Mouse (Mus musculus) hindbrain, embryonic 13.5 days (tissue): ENCODE measurements around the gene Ppp4r3a. TPM values are rescaled to one million over a fixed set of nuclear protein-coding genes. Genes with fewer than 3 reads are reported as not detected.

ENCODE experiments used
- ATAC-seq: fragments of 200-750 bp; cut with Nextera tagmentation; 2 replicates; pipeline ENCODE4 v1.8.0; 2017; ENCODE audit warnings: moderate TSS enrichment; ENCODE audit not compliant: low FRiP score
- H3K27ac ChIP-seq: fragments of 300-500 bp; sonication (generic); 2 replicates; pipeline ENCODE4 v1.5.1; 2015; ENCODE audit warnings: inconsistent platforms, mild to moderate bottlenecking, moderate library complexity
- H3K27me3 ChIP-seq: fragments of 300-500 bp; sonication (generic); 2 replicates; pipeline ENCODE4 v1.6.1; 2015; ENCODE audit warnings: mild to moderate bottlenecking, inconsistent platforms
- H3K36me3 ChIP-seq: fragments of 300-500 bp; sonication (generic); 2 replicates; pipeline ENCODE4 v1.6.1; 2015; ENCODE audit warnings: mild to moderate bottlenecking, inconsistent platforms
- H3K4me1 ChIP-seq: fragments of 300-500 bp; sonication (generic); replicated peaks from 2 replicates; pipeline ENCODE4 v1.6.1; 2015; ENCODE audit warnings: inconsistent platforms
- H3K4me2 ChIP-seq: fragments of 300-500 bp; sonication (generic); 2 replicates; pipeline ENCODE4 v1.6.1; 2015; ENCODE audit warnings: inconsistent platforms, mild to moderate bottlenecking, moderate library complexity
- H3K4me3 ChIP-seq: fragments of 300-500 bp; sonication (generic); 2 replicates; pipeline ENCODE4 v1.5.1; 2015; ENCODE audit warnings: mild to moderate bottlenecking, inconsistent platforms
- H3K9ac ChIP-seq: fragments of 300-500 bp; sonication (generic); 2 replicates; pipeline ENCODE4 v1.6.1; 2015; ENCODE audit warnings: mild to moderate bottlenecking, inconsistent platforms
- H3K9me3 ChIP-seq: fragments of 300-500 bp; sonication (generic); 2 replicates; pipeline ENCODE4 v1.6.1; 2016; ENCODE audit warnings: inconsistent platforms
- WGBS: fragments of 180-500 bp; shearing (Covaris S2); methylation state at CpG from one replicate; pipeline ENCODE4 v1.1.7; 2015; 5-methylcytosine and 5-hydroxymethylcytosine counted together
- polyA plus RNA-seq: library from polyadenylated mRNA; unstranded; fragments of >200 nt; fragmentation: Nextera tagmentation; extraction: Ambion mirVana; gene quantifications from 2 replicates; pipeline ENCODE4 v1.2.1, GENCODE M21; 2015

Gene Ppp4r3a
- polyA plus RNA-seq, 1 experiment from 2014 or later, result 28.2 TPM

- peak overlapping the region; percentile 78 for H3K4me3 ChIP-seq
- 0 out of 2 replicates have a peak overlapping the region, but pooled peaks have one; percentile 41 for H3K27ac ChIP-seq
- 0 out of 2 replicates have a peak, but pooled peaks cover 3% of the 10 kb centered on the region for H3K27me3 ChIP-seq
- 3% methylated on average over 14 of the region's 14 CpGs for WGBS
- peaks cover 51% of the 10 kb centered on the region for H3K4me1 ChIP-seq
- ATAC-seq, result no peak
- peak overlapping the region; percentile 91 for H3K9ac ChIP-seq
- peaks cover 6% of the 10 kb centered on the region for H3K36me3 ChIP-seq
- no peaks in the 10 kb centered on the region for H3K9me3 ChIP-seq
- H3K4me2 ChIP-seq, result peak overlapping the region; percentile 82
These were observed 56.6 kb downstream of the Ppp4r3a start for GRCm38 (mm10) chr12:101026946-101027345.

DNA sequence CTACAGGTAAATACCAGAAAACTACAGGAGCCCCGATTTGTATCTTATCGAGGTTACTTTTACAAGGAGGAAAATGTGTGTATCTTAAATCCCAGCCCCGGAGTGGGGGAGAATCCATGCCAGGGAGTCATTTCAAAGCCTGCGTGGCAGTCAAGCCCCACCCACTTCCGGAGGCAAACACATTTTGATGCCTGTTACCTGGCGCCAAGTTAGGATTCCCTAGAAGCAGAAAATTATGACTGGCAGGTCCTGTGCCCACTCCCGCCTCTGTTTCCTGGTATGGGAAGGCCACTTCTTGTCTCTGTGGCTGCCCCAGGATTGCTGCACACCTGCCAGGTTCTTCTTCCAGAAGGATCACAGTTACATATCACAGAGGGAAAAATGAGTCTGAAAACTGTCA, 57.0 kb downstream of the Ppp4r3a start:
- H3K9ac ChIP-seq, result peak overlapping the region; percentile 91
- H3K27me3 ChIP-seq, result 0 out of 2 replicates have a peak, but pooled peaks cover 3% of the 10 kb centered on the region
- H3K36me3 ChIP-seq, result peaks cover 10% of the 10 kb centered on the region
- peak overlapping the region; percentile 82 for H3K4me2 ChIP-seq
- ATAC-seq, result no peak
- 0 out of 2 replicates have a peak overlapping the region, but pooled peaks have one; percentile 41 for H3K27ac ChIP-seq
- no peaks in the 10 kb centered on the region for H3K9me3 ChIP-seq
- peaks cover 51% of the 10 kb centered on the region for H3K4me1 ChIP-seq
- peak overlapping the region; percentile 78 for H3K4me3 ChIP-seq
- WGBS, result 47% methylated on average over 7 of the region's 7 CpGs

DNA sequence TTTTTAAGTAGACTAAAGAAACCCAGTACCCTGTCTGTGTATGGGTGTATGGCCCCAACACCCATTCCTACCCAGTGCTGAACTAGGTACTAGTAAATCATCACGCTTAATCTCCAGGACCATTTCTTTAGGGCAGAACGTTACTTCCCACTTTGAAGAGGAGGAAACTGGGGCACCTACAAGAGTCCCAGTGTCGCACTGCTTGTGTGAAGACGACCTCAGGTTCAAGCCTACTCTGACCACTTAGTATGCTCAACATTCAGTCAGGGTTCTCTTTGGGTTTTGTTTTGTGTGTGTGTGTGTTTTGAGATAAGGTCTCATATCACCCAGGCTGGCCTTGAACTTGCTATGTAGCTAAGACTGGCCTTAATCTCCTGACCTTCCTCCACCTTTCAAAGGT, 57.5 kb downstream of the Ppp4r3a start:
- ATAC-seq, result no peak
- H3K9ac ChIP-seq, result 0 out of 2 replicates have a peak overlapping the region, but pooled peaks have one; percentile 21
- 85% methylated on average over 4 of the region's 4 CpGs for WGBS
- H3K4me3 ChIP-seq, result peak overlapping the region; percentile 78; the same call in 1 of the 2 replicates
- no peak overlapping the region for H3K27ac ChIP-seq
- H3K36me3 ChIP-seq, result peaks cover 14% of the 10 kb centered on the region
- no peaks in the 10 kb centered on the region for H3K9me3 ChIP-seq
- H3K4me1 ChIP-seq, result peaks cover 51% of the 10 kb centered on the region
- H3K4me2 ChIP-seq, result peak overlapping the region; percentile 82
- H3K27me3 ChIP-seq, result 0 out of 2 replicates have a peak, but pooled peaks cover 3% of the 10 kb centered on the region

DNA sequence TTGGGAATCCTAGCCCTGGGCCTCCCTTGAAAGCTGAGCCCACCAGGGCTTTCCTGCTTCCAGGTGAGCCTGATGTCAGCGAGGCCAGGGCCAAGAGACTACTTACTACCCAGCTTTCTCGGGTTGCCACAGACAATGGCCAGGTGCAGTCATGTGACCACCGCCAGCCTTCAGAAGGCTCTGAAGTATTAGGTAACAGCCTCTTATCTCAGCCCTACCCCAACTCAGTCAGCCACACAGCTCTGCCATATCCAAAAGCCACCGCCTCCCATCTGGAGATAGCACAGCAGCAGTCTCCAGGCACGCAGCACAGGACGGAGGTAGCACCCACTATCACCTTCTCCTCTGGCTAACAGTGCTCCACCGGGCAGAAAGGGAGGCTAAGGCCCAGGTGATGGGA, 58.1 kb downstream of the Ppp4r3a start:
- peaks cover 17% of the 10 kb centered on the region for H3K36me3 ChIP-seq
- peak overlapping the region; percentile 82 for H3K4me2 ChIP-seq
- peak overlapping the region; percentile 31; the same call in 1 of the 2 replicates for H3K27ac ChIP-seq
- no peak for ATAC-seq
- H3K9me3 ChIP-seq, result no peaks in the 10 kb centered on the region
- peak overlapping the region; percentile 21; the same call in 1 of the 2 replicates for H3K9ac ChIP-seq
- H3K27me3 ChIP-seq, result 0 out of 2 replicates have a peak, but pooled peaks cover 3% of the 10 kb centered on the region
- 69% methylated on average over 7 of the region's 7 CpGs for WGBS
- H3K4me1 ChIP-seq, result peaks cover 51% of the 10 kb centered on the region
- H3K4me3 ChIP-seq, result peak overlapping the region; percentile 78; the same call in 1 of the 2 replicates

- H3K4me2 ChIP-seq, result peak overlapping the region; percentile 82; the same call in 1 of the 2 replicates
- ATAC-seq, result no peak
- peak overlapping the region; percentile 21; the same call in 1 of the 2 replicates for H3K9ac ChIP-seq
- H3K36me3 ChIP-seq, result peaks cover 17% of the 10 kb centered on the region
- H3K4me3 ChIP-seq, result no peak overlapping the region
- 0 out of 2 replicates have a peak, but pooled peaks cover 3% of the 10 kb centered on the region for H3K27me3 ChIP-seq
- H3K4me1 ChIP-seq, result peaks cover 51% of the 10 kb centered on the region
- H3K27ac ChIP-seq, result peak overlapping the region; percentile 31; the same call in 1 of the 2 replicates
- H3K9me3 ChIP-seq, result no peaks in the 10 kb centered on the region
- WGBS, result 58% methylated on average over 8 of the region's 8 CpGs
These were observed 58.7 kb downstream of the Ppp4r3a start for GRCm38 (mm10) chr12:101024824-101025223.

- H3K4me2 ChIP-seq, result no peak overlapping the region
These were observed 60.4 kb downstream of the Ppp4r3a start for GRCm38 (mm10) chr12:101023143-101023542.

GRCm38 (mm10) chr12:101022353-101022752, 61.1 kb downstream of the Ppp4r3a start:
- Histone ChIP-seq H3K4me1 (peaks cover 68% of the 10 kb centered on the region), H3K9me3 (no peaks in the 10 kb centered on the region), H3K4me3 (no peak overlapping the region), H3K36me3 (peaks cover 17% of the 10 kb centered on the region), H3K9ac (no peak overlapping the region), H3K27ac (no peak overlapping the region), H3K27me3 (0 out of 2 replicates have a peak, but pooled peaks cover 3% of the 10 kb centered on the region), H3K4me2 (no peak overlapping the region)
- ATAC-seq, result no peak
- 93% methylated on average over 8 of the region's 8 CpGs for WGBS

More at GRCm38 (mm10) chr12:101023143-101023542, 60.4 kb downstream of the Ppp4r3a start:
- H3K9me3 ChIP-seq, result no peaks in the 10 kb centered on the region
- peaks cover 17% of the 10 kb centered on the region for H3K36me3 ChIP-seq
- H3K27me3 ChIP-seq, result 0 out of 2 replicates have a peak, but pooled peaks cover 3% of the 10 kb centered on the region
- H3K4me3 ChIP-seq, result no peak overlapping the region
- no peak for ATAC-seq
- 0 out of 2 replicates have a peak overlapping the region, but pooled peaks have one; percentile 26 for H3K27ac ChIP-seq
- no peak overlapping the region; the same call in 1 of the 2 replicates for H3K9ac ChIP-seq
- peaks cover 68% of the 10 kb centered on the region for H3K4me1 ChIP-seq
- 61% methylated on average over 11 of the region's 11 CpGs for WGBS

- Histone ChIP-seq H3K27me3 (0 out of 2 replicates have a peak, but pooled peaks cover 8% of the 10 kb centered on the region), H3K4me1 (peaks cover 68% of the 10 kb centered on the region), H3K36me3 (peaks cover 17% of the 10 kb centered on the region), H3K9ac (no peak overlapping the region), H3K27ac (no peak overlapping the region), H3K4me2 (no peak overlapping the region), H3K9me3 (no peaks in the 10 kb centered on the region), H3K4me3 (no peak overlapping the region)
- no peak for ATAC-seq
- WGBS, result 75% methylated on average over 9 of the region's 9 CpGs
These were observed 61.8 kb downstream of the Ppp4r3a start for GRCm38 (mm10) chr12:101021484-101022226.

DNA sequence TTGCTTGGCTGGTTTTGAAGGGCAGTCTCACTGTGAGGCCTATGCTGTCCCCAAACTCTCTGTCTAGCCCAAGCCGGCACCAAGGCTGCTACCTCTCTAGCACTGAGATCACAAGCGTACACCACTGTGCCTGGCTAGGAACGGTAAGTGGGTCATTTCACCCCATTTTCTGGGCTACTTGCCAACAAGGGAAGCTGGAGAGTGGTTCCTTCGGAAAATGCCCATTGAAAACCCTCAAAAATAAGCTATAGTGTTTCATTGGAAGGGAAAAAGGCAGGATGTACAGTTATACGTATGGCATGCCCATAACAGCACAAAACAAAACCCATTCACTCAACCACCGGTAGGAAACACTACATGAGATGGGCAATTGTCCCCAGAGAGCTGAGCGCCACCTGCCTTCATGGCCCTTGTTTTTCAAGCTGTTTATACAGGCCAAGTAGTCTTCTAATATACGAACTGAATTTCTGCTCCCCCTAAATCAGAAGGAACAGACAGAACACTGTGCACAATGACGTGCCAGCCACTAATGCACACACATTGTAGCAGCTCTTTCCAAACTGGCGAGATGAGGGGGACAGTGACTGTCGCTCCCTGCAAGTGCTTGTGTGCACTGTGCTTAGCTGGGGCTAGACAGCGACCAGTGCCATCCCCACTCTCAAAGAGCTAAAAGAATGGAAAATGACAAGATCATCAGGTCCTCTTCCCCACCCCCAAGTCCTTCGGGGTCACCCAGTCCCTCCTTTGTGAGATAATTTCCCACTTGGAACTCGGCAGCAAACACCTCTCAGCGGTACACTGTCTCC, 63.1 kb downstream of the Ppp4r3a start:
- peaks cover 17% of the 10 kb centered on the region for H3K36me3 ChIP-seq
- H3K4me3 ChIP-seq, result no peak overlapping the region
- H3K9ac ChIP-seq, result no peak overlapping the region
- ATAC-seq, result no peak
- no peaks in the 10 kb centered on the region for H3K9me3 ChIP-seq
- no peak overlapping the region for H3K4me2 ChIP-seq
- H3K4me1 ChIP-seq, result peaks cover 67% of the 10 kb centered on the region
- 0 out of 2 replicates have a peak, but pooled peaks cover 5% of the 10 kb centered on the region for H3K27me3 ChIP-seq
- WGBS, result 79% methylated on average over 15 of the region's 15 CpGs
- H3K27ac ChIP-seq, result 0 out of 2 replicates have a peak overlapping the region, but pooled peaks have one; percentile 25

- Histone ChIP-seq H3K4me3 (no peak overlapping the region), H3K27ac (peak overlapping the region; percentile 42; the same call in 1 of the 2 replicates), H3K4me2 (no peak overlapping the region), H3K9ac (no peak overlapping the region), H3K4me1 (peaks cover 68% of the 10 kb centered on the region), H3K36me3 (peaks cover 17% of the 10 kb centered on the region), H3K9me3 (no peaks in the 10 kb centered on the region), H3K27me3 (0 out of 2 replicates have a peak, but pooled peaks cover 5% of the 10 kb centered on the region)
- no peak for ATAC-seq
- 88% methylated on average over 7 of the region's 7 CpGs for WGBS
These were observed 64.1 kb downstream of the Ppp4r3a start for GRCm38 (mm10) chr12:101019443-101019842.

GRCm38 (mm10) chr12:101019031-101019430, 64.5 kb downstream of the Ppp4r3a start:
- Histone ChIP-seq H3K36me3 (peaks cover 17% of the 10 kb centered on the region), H3K4me2 (0 out of 2 replicates have a peak overlapping the region, but pooled peaks have one; percentile 11)

More at GRCm38 (mm10) chr12:101019031-101019430, 64.5 kb downstream of the Ppp4r3a start:
- H3K4me3 ChIP-seq, result no peak overlapping the region
- H3K4me1 ChIP-seq, result peaks cover 66% of the 10 kb centered on the region
- H3K27me3 ChIP-seq, result peaks cover 8% of the 10 kb centered on the region; the same call in 1 of the 2 replicates
- 29% methylated on average over 5 of the region's 5 CpGs for WGBS
- peak overlapping the region; percentile 42; the same call in 1 of the 2 replicates for H3K27ac ChIP-seq
- no peak overlapping the region; the same call in 1 of the 2 replicates for H3K9ac ChIP-seq
- no peaks in the 10 kb centered on the region for H3K9me3 ChIP-seq
- no peak for ATAC-seq
